Mouse (Mus musculus) embryo, embryonic 11 days (tissue): ENCODE measurements at regions not wholly inside any gene's neighbourhood (a gene's known extent, or its start where the extent isn't known, plus 50 kb on each side); places are given as distances from the start of the nearest gene placed in this dataset.
A peak's percentile ranks its signal among the peaks of the same experiment; 100 is the strongest.

ENCODE experiments used
- DNase-seq: peaks from one replicate; pipeline ENCODE4 v3.0.0-alpha.2; 2015

DNA sequence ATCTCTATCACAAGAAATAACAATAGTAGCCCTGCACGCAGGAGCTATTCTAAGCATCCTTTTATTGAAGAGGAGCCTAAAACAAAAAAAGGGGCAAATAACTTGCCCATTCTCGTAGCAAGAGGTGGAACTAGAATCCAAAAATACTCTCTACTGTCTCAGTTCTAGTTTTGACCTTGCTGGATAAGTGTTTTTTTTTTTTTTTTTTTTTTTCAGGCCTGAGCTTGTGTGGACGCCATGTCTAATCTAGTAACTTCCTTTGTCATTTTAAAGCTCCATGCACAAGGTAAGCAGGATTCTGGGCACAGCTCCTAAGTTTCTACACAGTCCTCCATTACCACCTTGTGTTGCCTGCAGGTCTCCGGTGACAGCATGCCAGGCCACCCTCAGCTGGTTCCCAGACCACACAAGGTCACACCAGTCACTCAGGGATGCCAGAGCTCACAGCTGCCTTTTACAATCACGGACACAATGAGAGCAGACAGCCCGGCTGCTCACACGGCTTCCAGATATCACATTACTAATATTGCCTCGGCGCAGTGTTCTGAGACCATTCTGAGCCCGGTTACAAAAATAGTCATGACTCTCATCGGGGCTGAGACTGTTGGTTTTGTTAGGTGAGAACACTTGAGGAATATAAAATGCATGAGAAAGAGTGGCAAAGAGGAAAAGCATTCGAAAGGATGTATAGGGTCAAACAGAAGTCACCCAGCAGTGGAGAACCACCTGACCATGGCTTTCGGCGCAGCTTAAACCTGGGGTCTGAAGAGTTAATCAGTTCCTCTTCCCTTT, 124.7 kb upstream of the Tank start:
- DNase-seq: peak; percentile 76

DNA sequence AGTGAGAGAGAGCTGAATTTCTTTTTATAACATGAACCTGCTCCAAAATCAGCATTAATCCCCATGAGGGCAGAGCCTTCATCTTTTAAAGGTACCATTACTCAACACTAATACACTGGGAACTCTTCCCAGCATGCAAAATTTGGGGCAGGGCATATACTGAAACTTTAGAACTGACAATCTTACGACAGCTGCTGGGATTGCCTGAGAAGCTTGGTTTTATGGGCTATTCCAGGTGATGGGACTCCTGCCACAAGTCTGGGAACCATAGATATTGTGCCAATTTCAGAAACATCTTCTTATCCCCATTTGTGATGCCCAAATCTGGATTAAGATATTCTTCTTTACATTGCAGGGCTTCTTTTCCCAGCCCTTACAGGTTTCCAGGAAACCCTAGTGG, 125.8 kb upstream of the Tank start:
- no peak for DNase-seq

DNA sequence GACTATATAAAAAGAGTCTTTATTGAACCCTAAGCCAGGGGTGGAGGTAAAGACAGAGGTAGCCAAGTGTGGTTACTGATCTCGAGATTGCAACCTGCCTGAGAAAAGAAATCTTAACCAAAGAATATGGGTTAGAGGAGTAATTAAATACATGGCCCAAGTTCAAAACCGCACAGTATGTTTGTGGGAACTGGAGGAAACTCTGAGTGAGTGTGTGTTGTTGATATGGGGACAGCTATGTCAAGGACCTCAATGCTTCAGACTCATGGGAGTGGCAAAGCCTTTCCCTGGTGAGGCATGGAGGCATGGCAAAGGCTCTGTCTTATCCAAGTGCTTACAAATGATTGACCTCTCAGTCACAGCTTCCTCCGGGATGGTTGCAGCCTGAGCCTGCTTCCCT, 127.7 kb upstream of the Tank start:
- no peak for DNase-seq

DNA sequence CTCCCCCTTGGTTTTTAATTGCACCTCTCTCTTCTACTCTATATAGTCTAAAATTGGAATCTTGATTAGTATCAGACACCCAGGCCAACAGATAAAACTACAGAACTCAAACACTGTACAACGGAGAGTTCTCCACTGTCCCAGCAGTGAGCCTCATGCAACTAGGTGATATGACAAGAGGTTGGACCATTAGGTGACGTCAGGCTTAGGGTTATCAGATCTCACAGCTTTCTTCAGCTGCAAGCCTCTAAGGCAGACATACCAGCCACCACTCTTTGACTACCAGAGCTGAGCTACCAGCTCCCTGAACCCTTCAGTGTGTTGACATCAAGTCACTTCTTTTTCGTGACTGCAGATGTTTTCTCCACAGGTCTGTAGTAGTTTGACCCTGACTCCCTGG, 141.8 kb upstream of the Tank start:
- DNase-seq: no peak

DNA sequence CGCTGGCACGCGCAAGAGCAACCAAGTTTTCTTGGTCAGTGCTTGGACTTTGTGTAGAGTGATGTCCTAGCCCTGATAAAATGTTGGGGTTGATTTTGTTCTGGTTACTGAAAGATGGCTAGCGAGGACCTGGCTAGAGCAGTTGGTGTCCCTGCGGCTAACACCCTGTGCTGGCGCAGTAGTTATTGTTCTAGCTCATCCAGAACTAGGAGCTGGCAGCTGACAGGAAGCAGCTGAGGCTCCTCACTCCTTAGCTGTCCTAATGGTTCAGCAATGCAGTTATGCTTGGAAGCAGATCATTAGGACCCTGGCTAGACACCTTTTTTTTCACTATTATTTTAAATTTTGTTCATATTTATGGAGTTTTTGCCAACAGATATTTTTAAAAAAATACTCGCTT, 170.5 kb upstream of the Tank start:
- DNase-seq: no peak

GRCm38 (mm10) chr2:61406104-61406751, 172.2 kb upstream of the Tank start:
- no peak for DNase-seq

DNA sequence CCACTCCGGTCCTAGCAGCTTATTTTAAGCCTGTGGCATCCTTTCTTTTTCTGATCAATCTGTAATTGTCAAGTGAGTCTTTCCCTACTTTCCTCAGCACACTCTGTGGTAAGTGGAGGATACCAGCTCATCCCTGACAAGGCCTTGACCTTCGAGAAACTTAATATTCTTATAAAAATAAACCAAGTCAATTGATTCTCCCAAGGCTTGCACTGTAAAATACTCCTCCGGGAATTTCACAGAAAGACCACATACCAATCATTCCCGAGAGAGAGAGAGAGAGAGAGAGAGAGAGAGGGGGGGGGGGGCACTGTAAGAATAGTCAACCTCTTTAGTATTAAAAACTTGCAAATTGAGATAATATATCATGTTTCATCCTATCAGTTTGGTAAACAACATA, 173.1 kb upstream of the Tank start:
- peak; percentile 13 for DNase-seq

DNA sequence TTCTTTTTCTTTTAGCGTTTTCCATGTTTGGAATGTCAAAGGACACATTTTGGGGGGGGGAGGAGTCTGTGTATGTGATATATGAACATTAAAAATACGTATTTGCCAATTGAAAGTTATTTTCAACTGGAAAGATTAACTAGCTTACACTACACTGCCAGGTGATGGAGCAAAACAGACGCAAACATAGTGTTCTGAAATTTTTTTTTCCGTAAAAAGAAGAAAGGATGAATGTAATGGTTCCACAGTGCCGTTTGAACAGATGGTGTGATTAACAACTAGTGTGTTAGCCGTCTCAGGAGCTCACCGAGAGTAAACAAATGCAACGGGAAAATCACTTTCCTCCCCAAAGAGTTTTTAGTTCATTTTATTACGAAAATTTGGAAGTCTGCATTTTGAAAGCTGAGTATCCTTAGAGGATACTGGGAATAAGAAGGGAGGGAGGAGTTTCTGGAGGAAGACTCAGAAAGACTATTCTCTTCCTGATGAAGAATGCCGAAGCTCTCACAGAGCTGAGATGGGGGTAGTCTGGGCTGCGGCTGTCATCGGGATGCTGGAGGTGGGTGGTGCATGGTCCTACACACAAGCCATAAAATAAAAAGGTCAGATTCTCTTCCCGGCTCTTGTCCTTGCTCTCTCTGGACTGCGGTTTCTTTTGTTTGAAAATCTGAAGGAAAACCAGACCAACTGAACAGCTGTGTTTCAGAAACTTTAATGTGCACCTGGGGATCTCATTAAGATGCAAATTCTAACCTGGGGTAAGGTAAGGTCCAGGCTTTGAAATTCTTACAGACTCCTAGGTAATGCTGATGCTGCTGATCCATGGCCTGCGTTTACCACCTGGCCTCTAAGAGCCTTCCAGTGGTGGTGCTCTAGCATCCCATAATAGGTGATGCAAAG, 175.5 kb upstream of the Tank start:
- DNase-seq: peak; percentile 36

DNA sequence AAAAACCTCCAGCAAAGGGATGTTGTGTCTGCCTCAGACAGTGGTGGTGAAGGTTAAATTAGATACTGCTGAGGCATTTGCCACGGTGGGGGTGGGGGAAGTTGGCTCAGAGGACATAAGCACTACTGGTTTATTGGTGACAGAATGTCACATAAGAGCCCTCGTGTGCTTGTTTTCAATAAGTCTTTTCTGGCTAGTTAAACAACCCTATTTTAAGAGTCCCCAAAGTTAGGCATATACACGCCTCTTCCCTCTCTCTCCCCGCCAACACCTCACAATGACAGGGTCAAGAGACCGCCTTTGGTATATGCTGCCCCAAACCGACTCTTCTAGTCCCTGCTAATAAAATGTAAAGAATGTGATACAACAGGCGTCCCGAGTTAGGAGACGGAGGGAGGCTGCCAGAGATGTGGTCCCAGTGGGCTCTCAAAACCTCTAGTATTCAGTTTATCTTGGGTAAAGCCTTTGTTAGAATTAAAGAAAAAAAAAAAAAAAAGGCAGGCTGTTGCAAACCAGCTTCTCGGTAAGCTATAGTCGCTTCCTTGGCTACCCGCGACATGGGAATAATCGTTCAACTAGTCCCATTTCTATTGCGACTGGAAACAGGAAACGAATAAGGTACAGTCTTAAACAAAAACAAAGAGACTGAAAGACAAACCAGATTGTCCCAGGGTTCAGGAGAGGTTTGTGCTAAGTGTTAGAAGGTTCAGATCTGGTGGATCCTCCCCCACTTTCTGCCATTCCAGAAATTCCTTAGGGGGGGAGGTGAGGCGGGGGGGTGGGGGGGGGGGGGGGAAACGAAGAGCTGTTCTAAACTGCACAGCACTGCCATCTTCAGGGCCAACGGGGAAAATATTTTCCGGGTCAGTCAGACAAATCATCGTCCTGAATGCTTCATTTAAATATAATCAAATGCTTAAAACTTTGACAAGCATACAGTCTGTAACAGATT, 176.5 kb upstream of the Tank start:
- peak; percentile 80 for DNase-seq

- DNase-seq: no peak
Measured at GRCm38 (mm10) chr2:61398633-61399032, 179.8 kb upstream of the Tank start.

- no peak for DNase-seq
Measured at GRCm38 (mm10) chr2:61389622-61390021, 188.8 kb upstream of the Tank start.

DNA sequence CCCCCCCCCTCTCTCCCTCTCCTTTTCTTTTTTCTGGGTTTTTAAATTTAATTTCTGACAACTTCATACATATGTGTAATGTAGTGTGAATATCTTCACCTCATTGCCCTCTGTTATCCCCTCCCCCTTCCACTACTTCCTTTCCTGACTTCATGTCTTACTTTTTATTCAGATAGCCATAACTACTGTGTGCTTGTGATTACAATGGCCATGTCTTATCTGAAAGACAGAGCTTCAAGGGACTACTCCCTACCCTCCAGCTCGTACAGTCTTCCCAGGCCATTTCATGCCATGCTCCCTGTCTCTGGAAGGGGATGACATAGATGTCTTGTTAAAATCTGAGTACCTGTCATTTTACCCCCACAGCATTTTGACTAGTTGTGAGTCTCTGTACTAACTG, 189.2 kb upstream of the Tank start:
- no peak for DNase-seq

GRCm38 (mm10) chr2:61387561-61387960, 190.8 kb upstream of the Tank start:
- DNase-seq: peak; percentile 19

DNA sequence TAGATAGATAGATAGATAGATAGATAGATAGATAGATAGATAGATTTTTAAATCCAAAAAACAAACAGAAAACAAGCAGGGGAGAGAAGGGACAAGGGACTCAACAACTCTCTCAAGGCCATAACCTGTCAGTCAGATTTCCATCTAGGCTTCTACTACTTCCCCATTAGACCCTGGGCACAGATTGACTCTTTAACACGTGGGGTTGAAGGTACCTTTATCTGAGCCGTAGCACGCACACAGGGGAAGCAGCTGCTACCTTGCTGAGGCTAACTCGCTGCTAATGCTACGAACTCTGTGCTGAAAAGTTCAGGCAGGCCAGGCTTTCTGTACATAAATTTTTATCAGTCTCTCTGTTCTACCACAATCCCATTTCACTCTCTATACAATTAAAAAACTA, 191.4 kb upstream of the Tank start:
- DNase-seq: no peak

GRCm38 (mm10) chr2:61384467-61384866, 193.9 kb upstream of the Tank start:
- DNase-seq: no peak

DNA sequence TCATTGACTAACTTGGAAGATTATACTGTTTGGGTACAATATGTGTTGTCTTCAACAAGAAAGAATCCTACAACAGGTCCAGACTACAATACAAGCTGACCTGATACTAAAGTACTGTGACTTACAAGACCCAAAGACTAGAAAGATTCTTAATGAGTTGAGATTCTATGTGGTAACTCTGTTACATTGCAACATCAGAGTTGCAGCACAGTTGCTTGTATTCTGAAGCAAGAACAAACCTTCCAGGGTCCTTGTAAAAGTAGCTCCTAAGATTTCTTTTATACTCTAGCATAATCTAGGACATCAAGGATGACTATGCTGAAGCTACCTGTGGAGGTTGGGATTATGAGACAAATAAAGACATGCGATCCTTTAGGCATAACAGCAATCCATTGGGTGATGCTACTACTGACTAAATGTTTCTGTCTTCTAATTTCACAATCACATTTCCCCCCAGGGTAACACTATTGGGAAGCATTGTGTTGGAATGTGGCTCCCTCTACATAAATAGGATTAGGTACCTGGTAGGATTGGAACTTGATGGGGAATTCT, 194.6 kb upstream of the Tank start:
- no peak for DNase-seq

DNA sequence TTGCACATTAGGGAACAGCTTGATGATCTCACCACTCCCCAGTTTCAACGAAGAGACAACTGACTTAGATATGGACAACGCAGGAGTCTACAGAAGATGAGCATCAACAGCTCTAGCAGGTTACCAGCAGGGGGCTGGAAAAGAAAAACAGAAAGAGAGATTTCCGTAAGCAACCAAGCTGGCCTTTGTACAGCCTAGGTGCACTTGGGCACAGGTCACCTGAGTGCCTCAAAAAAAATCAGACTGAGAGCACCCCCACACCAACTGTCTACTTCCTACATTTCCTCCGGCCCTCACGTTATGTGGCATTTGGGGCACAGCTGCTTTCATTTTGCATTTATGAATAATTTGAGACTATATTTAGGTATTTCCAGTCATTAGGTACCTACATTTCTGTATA, 199.3 kb upstream of the Tank start:
- DNase-seq: no peak

- DNase-seq: no peak
Measured at GRCm38 (mm10) chr2:61378297-61378696, 200.1 kb upstream of the Tank start.

DNA sequence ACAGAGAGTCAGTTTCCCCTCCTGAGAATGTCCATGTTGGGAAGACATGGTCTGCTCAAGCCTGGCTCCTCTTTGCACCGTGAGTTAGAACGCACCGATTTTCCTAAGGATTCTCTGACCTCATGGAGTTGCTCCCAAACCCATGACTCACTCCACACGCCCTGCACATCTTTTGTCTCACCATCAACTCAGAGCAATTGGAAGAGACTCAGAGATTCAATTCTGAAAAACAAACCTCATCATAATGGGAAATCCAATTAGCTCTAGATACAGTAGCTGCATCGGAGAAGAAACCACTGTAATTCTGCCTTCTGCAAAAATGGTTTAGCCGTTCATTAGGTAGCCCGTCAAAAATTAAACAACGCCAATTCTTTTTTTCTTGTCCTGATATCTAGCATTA, 200.6 kb upstream of the Tank start:
- DNase-seq: no peak

DNA sequence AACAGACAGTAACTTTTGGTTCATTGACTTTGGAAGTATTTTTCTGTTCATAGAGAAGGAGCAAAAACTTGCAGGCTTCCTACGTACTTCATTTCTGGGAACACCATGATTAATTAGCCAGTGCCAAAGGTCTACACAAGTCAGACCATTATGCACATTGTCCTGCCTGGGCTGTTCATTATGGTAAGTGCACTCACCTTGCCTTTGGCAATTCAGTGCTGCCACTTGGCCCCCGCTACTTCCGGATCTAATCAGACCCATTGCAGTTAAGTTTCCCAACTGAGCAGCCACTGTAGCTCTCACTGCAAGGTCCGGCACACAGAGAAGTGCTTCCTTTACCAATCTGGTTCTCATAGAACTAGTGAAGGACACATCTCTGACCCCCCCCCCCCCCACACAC, 215.8 kb upstream of the Tank start:
- DNase-seq: no peak

GRCm38 (mm10) chr2:61361394-61361793, 217.0 kb upstream of the Tank start:
- no peak for DNase-seq

- DNase-seq: peak; percentile 67
Measured at GRCm38 (mm10) chr2:61354104-61354503, 224.3 kb upstream of the Tank start.
